10 mouse cellular contexts compared by ENCODE assay signal in genomic region chr17:44530000-44530399, GRCm38 (mm10).
DNase-seq lines count a peak whose midpoint lies in the region; ATAC-seq and TF ChIP-seq lines count a peak whose summit lies in the region.
"Had no signal": no experiment of that assay in that cellular context is flagged by ENCODE, and none has a peak within 500 bp of the region (broad histone marks: within the 10 kb centered on the region; RNA-seq: fewer than 3 reads in every experiment).

No protein-coding gene starts in this region.

- no peak overlapping the region for H3K27ac ChIP-seq in kidney, postnatal 0 days
- H3K27ac ChIP-seq in kidney, embryonic 15.5 days, result no peak overlapping the region
- no peak overlapping the region for H3K27ac ChIP-seq in ES-E14 (ENCODE audit: insufficient read depth, low read depth, low read length, poor library complexity, severe bottlenecking)
- H3K27ac ChIP-seq in bone marrow, adult 2 months (ENCODE audit: control insufficient read depth, insufficient read depth, low read depth, low read length, poor library complexity), result no peak overlapping the region
- no peak overlapping the region for H3K27ac ChIP-seq in limb, embryonic 10.5 days
- H3K27ac ChIP-seq: midbrain, embryonic 15.5 days had no signal

- no peak overlapping the region for H3K4me3 ChIP-seq in kidney, postnatal 0 days (replicated peaks; ENCODE audit: low read depth, low read length)
- H3K4me3 ChIP-seq in kidney, embryonic 15.5 days (replicated peaks), result no peak overlapping the region
- H3K4me3 ChIP-seq in ES-E14 (ENCODE audit: insufficient read depth in 1 of 2, low read depth in 1 of 2, low read length in 2 of 2, poor library complexity in 1 of 2, severe bottlenecking in 1 of 2), result no peak overlapping the region
- no peak overlapping the region for H3K4me3 ChIP-seq in bone marrow, adult 2 months (replicated peaks; ENCODE audit: control insufficient read depth, low read depth, low read length)
- no peak overlapping the region for H3K4me3 ChIP-seq in limb, embryonic 10.5 days
- H3K4me3 ChIP-seq: erythroblast, embryonic 14.5 days; midbrain, embryonic 15.5 days had no signal

- H3K9me3 ChIP-seq in kidney, postnatal 0 days (replicated peaks; ENCODE audit: low read length), result no peaks in the 10 kb centered on the region
- H3K9me3 ChIP-seq in kidney, embryonic 15.5 days (replicated peaks), result no peaks in the 10 kb centered on the region
- H3K9me3 ChIP-seq in ES-E14 (ENCODE audit: control insufficient read depth, insufficient read depth, low read depth, low read length), result no peaks in the 10 kb centered on the region
- no peaks in the 10 kb centered on the region for H3K9me3 ChIP-seq in limb, embryonic 10.5 days (replicated peaks)
- H3K9me3 ChIP-seq: midbrain, embryonic 15.5 days had no signal

- H3K36me3 ChIP-seq in kidney, postnatal 0 days (ENCODE audit: insufficient read depth, low read length), result no peaks in the 10 kb centered on the region
- no peaks in the 10 kb centered on the region for H3K36me3 ChIP-seq in kidney, embryonic 15.5 days
- H3K36me3 ChIP-seq in ES-E14 (ENCODE audit: control insufficient read depth, insufficient read depth, low read length, poor library complexity, severe bottlenecking), result no peaks in the 10 kb centered on the region
- no peaks in the 10 kb centered on the region for H3K36me3 ChIP-seq in limb, embryonic 10.5 days
- H3K36me3 ChIP-seq: midbrain, embryonic 15.5 days had no signal

- in situ Hi-C loops in ES-E14 (cut with MboI; ENCODE audit: low sequenced_read_pairs in 2 of 2, unreplicated experiment in 2 of 2), result no loop called here

- no peak for TF ChIP-seq POLR2A in bone marrow, adult 2 months (IDR thresholded peaks at IDR 0.05; ENCODE audit: borderline replicate concordance, control insufficient read depth, low read depth, low read length)

- no peaks in the 10 kb centered on the region for H3K27me3 ChIP-seq in kidney, postnatal 0 days (ENCODE audit: insufficient read depth, low read length)
- H3K27me3 ChIP-seq in kidney, embryonic 15.5 days, result no peaks in the 10 kb centered on the region
- H3K27me3 ChIP-seq in limb, embryonic 10.5 days (ENCODE audit: low read depth, poor library complexity, severe bottlenecking), result no peaks in the 10 kb centered on the region
- H3K27me3 ChIP-seq: midbrain, embryonic 15.5 days had no signal

- peak; percentile 34; the same call in 1 of the 2 replicates for TF ChIP-seq CTCF in kidney, postnatal 0 days (IDR thresholded peaks at IDR 0.05; ENCODE audit: low read depth)
- TF ChIP-seq CTCF in bone marrow, adult 2 months (IDR thresholded peaks at IDR 0.05; ENCODE audit: control insufficient read depth, insufficient read depth, low read length), result peak; percentile 24; the same call in 1 of the 2 replicates

- no peak for ATAC-seq in kidney, postnatal 0 days (replicated peaks; ENCODE audit: low FRiP score, low read depth)
- no peak for ATAC-seq in kidney, embryonic 15.5 days (replicated peaks; ENCODE audit: low FRiP score)
- ATAC-seq: midbrain, embryonic 15.5 days had no signal

- H3K4me2 ChIP-seq in kidney, postnatal 0 days (ENCODE audit: low read length), result no peak overlapping the region
- H3K4me2 ChIP-seq in kidney, embryonic 15.5 days, result no peak overlapping the region
- H3K4me2 ChIP-seq: midbrain, embryonic 15.5 days had no signal

- no peak overlapping the region for H3K9ac ChIP-seq in kidney, postnatal 0 days (ENCODE audit: low read depth, low read length)
- no peak overlapping the region for H3K9ac ChIP-seq in kidney, embryonic 15.5 days
- no peak overlapping the region for H3K9ac ChIP-seq in ES-E14 (ENCODE audit: insufficient read depth, low read depth, low read length, poor library complexity, severe bottlenecking)
- H3K9ac ChIP-seq: midbrain, embryonic 15.5 days had no signal

- 86% methylated on average over 6 of the region's 6 CpGs for WGBS in kidney, postnatal 0 days
- WGBS in kidney, embryonic 15.5 days, result 79% methylated on average over 6 of the region's 6 CpGs
- WGBS in bone marrow, adult 2 months, result 62% methylated on average over 6 of the region's 6 CpGs
- 74% methylated on average over 6 of the region's 6 CpGs for WGBS in limb, embryonic 10.5 days

- no peaks in the 10 kb centered on the region for H3K4me1 ChIP-seq in kidney, postnatal 0 days (replicated peaks; ENCODE audit: insufficient read depth, low read length)
- H3K4me1 ChIP-seq in kidney, embryonic 15.5 days, result no peaks in the 10 kb centered on the region
- no peaks in the 10 kb centered on the region for H3K4me1 ChIP-seq in ES-E14 (ENCODE audit: control insufficient read depth in 2 of 2, insufficient read depth in 2 of 2, low read length in 2 of 2, poor library complexity in 1 of 2)
- no peaks in the 10 kb centered on the region for H3K4me1 ChIP-seq in bone marrow, adult 2 months (ENCODE audit: control insufficient read depth, insufficient read depth, low read length)
- H3K4me1 ChIP-seq in limb, embryonic 10.5 days, result no peaks in the 10 kb centered on the region
- H3K4me1 ChIP-seq: midbrain, embryonic 15.5 days had no signal

- no peak for DNase-seq in kidney, postnatal 0 days (ENCODE audit: low spot score)
- peak; percentile 17 for DNase-seq in ES-E14 (ENCODE audit: low read depth, low spot score)
- DNase-seq in naive thymus-derived CD4-positive, alpha-beta T cell, adult 2 months (ENCODE audit: low read depth), result peak; percentile 65
- no peak for DNase-seq in urinary bladder, postnatal 14 days (ENCODE audit: low spot score)
- no peak for DNase-seq in limb, embryonic 10.5 days (ENCODE audit: low spot score)
- no peak for DNase-seq in frontal cortex, postnatal 10 days (ENCODE audit: low spot score in 2 of 2)

TF ChIP-seq in ES-E14, 5 proteins besides CTCF, POLR2A, EP300 and RAD21:
- TF ChIP-seq ZNF384 (IDR thresholded peaks at IDR 0.05; ENCODE audit: low read depth, low read length) (no peak), CHD2 (IDR thresholded peaks at IDR 0.05; ENCODE audit: low read depth, low read length) (no peak), MAFK (IDR thresholded peaks at IDR 0.05; ENCODE audit: insufficient read depth, low read depth, low read length) (no peak), ZC3H11A (IDR thresholded peaks at IDR 0.05; ENCODE audit: borderline replicate concordance, low read depth, low read length) (no peak), HCFC1 (IDR thresholded peaks at IDR 0.05; ENCODE audit: borderline replicate concordance, insufficient read depth, low read length) (no peak)

Comparison
In these comparisons a context has a peak if more than half of its experiments do, and no peak if none do; other contexts are left out.
1. DNase-seq: peak in ES-E14 (single experiment) and naive thymus-derived CD4-positive, alpha-beta T cell, adult 2 months (single experiment); none in kidney, postnatal 0 days (single experiment), urinary bladder, postnatal 14 days (single experiment), limb, embryonic 10.5 days (single experiment) and frontal cortex, postnatal 10 days (0 of 2).